Mouse (Mus musculus) spleen, adult 2 months (tissue): Measurements from ENCODE around the gene Ppip5k2.

Source experiments
- CTCF ChIP-seq: fragments of 200-500 bp; IDR thresholded peaks from 2 replicates; pipeline ENCODE4 v1.5.1; 2011; ENCODE audit warnings: mild to moderate bottlenecking, inconsistent platforms; ENCODE audit not compliant: insufficient read depth, insufficient read length, insufficient replicate concordance; ENCODE audit errors: extremely low read depth
- POLR2A ChIP-seq: fragments of 200-500 bp; IDR thresholded peaks from 2 replicates; pipeline ENCODE4 v1.6.1; 2011; ENCODE audit warnings: low read depth, low read length, inconsistent platforms

GRCm38 (mm10) chr1:97704646-97705045 is 65.6 kb downstream of the Ppip5k2 start:
- TF ChIP-seq POLR2A (no peak), CTCF (no peak)
